Mouse (Mus musculus) liver, postnatal 0 days (tissue): ENCODE measurements around the gene Kdm5a. TPM values are rescaled to one million over a fixed set of nuclear protein-coding genes. Genes with fewer than 3 reads are reported as not detected.
A peak's percentile ranks its signal among the peaks of the same experiment; 100 is the strongest.

ENCODE experiments used
- ATAC-seq: fragments of 200-750 bp; cut with Nextera tagmentation; 2 replicates; pipeline ENCODE4 v1.8.0; 2017; ENCODE audit warnings: mild to moderate bottlenecking, moderate library complexity
- DNase-seq: peaks from one replicate; pipeline ENCODE4 v3.0.0-alpha.2; 2016
- H3K27ac ChIP-seq: fragments of 300-500 bp; sonication (generic); 2 replicates; pipeline ENCODE4 v1.5.1; 2014; ENCODE audit warnings: antibody characterized with exemption, moderate library complexity, mild to moderate bottlenecking, low read depth
- H3K27me3 ChIP-seq: fragments of 300-500 bp; sonication (generic); 2 replicates; pipeline ENCODE4 v1.6.1; 2014; ENCODE audit warnings: low read length, control low read depth, mixed read lengths; ENCODE audit not compliant: insufficient read depth
- H3K36me3 ChIP-seq: fragments of 300-500 bp; sonication (generic); replicated peaks from 2 replicates; pipeline ENCODE4 v1.6.1; 2014; ENCODE audit warnings: mild to moderate bottlenecking, control low read depth, low read length, moderate library complexity, mixed read lengths; ENCODE audit not compliant: insufficient read depth
- H3K4me1 ChIP-seq: fragments of 300-500 bp; sonication (generic); 2 replicates; pipeline ENCODE4 v1.6.1; 2014; ENCODE audit warnings: antibody characterized with exemption, mild to moderate bottlenecking, control low read depth; ENCODE audit not compliant: insufficient read depth
- H3K4me2 ChIP-seq: fragments of 300-500 bp; sonication (generic); 2 replicates; pipeline ENCODE4 v1.6.1; 2014; ENCODE audit warnings: low read depth, mild to moderate bottlenecking, low read length, moderate library complexity, mixed read lengths
- H3K4me3 ChIP-seq: fragments of 300-500 bp; sonication (generic); 2 replicates; pipeline ENCODE4 v1.5.1; 2014; ENCODE audit warnings: low read depth, low read length
- H3K9ac ChIP-seq: fragments of 300-500 bp; sonication (generic); replicated peaks from 2 replicates; pipeline ENCODE4 v1.6.1; 2014; ENCODE audit warnings: mild to moderate bottlenecking, moderate library complexity
- H3K9me3 ChIP-seq: fragments of 300-500 bp; sonication (generic); 2 replicates; pipeline ENCODE4 v1.6.1; 2016; ENCODE audit warnings: mild to moderate bottlenecking, control low read depth, low read length, mixed read lengths
- CTCF ChIP-seq: sonication (generic); IDR thresholded peaks from 2 replicates; pipeline ENCODE4 v1.5.1; 2016; ENCODE audit warnings: antibody characterized with exemption, low read depth
- EP300 ChIP-seq: IDR thresholded peaks from 2 replicates; pipeline ENCODE4 v1.6.1; 2016; ENCODE audit warnings: antibody characterized with exemption, low read depth, mild to moderate bottlenecking
- WGBS: fragments of 180-500 bp; shearing (Covaris S2); extraction: QIAGEN DNeasy Blood & Tissue Kit; methylation state at CpG from one replicate; pipeline ENCODE4 v1.1.7; 2014; ENCODE audit not compliant: insufficient replicate concordance; 5-methylcytosine and 5-hydroxymethylcytosine counted together
- polyA plus RNA-seq: library from polyadenylated mRNA; unstranded; fragments of >200 nt; fragmentation: Nextera tagmentation; extraction: Ambion mirVana; gene quantifications from 2 replicates; pipeline ENCODE4 v1.2.1, GENCODE M21; 2015

Kdm5a gene
- polyA plus RNA-seq, 1 experiment from 2014 or later = 16.9 TPM

DNA sequence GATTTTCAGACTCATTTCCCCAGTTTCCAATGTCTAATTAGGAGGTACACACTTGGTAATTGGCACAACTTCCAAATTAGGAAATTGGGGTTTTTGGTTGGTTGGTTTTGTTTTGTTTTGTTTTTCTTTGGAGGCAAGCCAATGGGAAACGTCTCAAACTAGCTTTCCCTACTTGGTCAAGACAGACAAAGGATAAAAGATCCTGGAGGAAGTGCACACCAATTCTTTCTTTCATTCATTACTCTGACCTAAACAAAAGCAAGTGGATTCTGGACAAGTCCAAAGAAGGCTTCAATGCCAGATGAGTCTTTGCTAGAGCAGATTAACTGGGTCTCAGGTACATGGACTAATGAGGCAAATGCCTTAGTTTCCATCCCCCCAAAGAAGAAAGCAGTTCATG is 19.9 kb upstream of the Kdm5a start:
- Histone ChIP-seq H3K36me3 (peaks cover 61% of the 10 kb centered on the region), H3K27ac (no peak overlapping the region), H3K27me3 (no peaks in the 10 kb centered on the region), H3K9me3 (no peaks in the 10 kb centered on the region), H3K4me1 (no peaks in the 10 kb centered on the region), H3K9ac (no peak overlapping the region), H3K4me3 (no peak overlapping the region), H3K4me2 (no peak overlapping the region)
- 67% methylated on average over 1 of the region's 1 CpGs for WGBS
- TF ChIP-seq EP300 = no peak
- no peak for TF ChIP-seq CTCF
- ATAC-seq (no peak), DNase-seq (no peak)

DNA sequence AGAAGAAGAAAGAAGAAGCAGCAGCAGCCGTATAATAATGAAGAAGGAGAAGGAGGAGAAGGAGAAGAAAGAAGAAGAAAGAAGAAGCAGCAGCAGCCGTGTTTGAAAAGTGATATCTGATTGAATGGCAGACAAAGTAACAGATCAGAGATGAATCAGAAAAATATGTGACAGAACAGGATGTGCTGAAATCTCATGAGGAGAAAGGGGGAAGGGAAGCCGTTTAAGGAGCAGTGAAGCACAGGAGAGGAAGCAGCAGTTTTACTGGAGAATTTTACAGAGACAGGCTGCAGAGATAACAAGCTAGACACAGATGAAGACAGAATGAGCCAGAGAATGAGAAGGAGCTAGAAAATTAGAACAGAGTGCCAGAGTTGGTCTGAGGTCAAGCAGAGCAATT is 14.9 kb upstream of the Kdm5a start:
- peaks cover 51% of the 10 kb centered on the region for H3K36me3 ChIP-seq
- ATAC-seq = no peak

DNA sequence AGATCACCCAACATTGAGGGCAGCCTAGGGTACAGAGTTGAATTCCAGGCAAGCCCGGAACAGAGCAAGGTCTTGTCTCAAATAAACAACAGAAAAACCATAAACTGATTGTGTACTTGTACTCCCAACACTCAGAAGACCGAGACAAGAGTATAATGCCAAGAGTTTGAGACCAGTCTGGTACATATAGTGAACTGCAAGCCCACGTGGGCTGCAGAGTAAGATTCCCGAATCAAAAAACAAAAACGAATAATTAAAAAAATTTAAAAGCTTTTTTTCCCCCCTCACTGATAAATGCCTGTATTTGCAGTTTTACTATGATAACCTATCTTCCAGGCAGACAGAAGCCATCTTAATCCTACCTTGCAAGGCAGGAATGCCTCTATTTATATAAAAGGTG is 7.4 kb upstream of the Kdm5a start:
- no peaks in the 10 kb centered on the region for H3K27me3 ChIP-seq
- H3K9me3 ChIP-seq = no peaks in the 10 kb centered on the region
- no peak for TF ChIP-seq CTCF
- TF ChIP-seq EP300 = no peak
- peaks cover 9% of the 10 kb centered on the region; the same call in 1 of the 2 replicates for H3K36me3 ChIP-seq
- H3K4me2 ChIP-seq = peak overlapping the region; percentile 68
- H3K4me1 ChIP-seq = peaks cover 10% of the 10 kb centered on the region; the same call in 1 of the 2 replicates
- ATAC-seq (no peak), DNase-seq (no peak)
- WGBS = 28% methylated on average over 5 of the region's 5 CpGs
- H3K27ac ChIP-seq = peak overlapping the region; percentile 91
- H3K9ac ChIP-seq = peak overlapping the region; percentile 73
- peak overlapping the region; percentile 51 for H3K4me3 ChIP-seq

More for the DNA sequence above, 14.9 kb upstream of the Kdm5a start:
- WGBS = 69% methylated on average over 3 of the region's 3 CpGs
- no peak for DNase-seq
- H3K9me3 ChIP-seq = no peaks in the 10 kb centered on the region
- H3K27me3 ChIP-seq = no peaks in the 10 kb centered on the region
- no peak overlapping the region for H3K4me2 ChIP-seq
- no peaks in the 10 kb centered on the region for H3K4me1 ChIP-seq
- TF ChIP-seq EP300 (no peak), CTCF (no peak)
- no peak overlapping the region for H3K9ac ChIP-seq
- no peak overlapping the region for H3K4me3 ChIP-seq
- no peak overlapping the region for H3K27ac ChIP-seq

DNA sequence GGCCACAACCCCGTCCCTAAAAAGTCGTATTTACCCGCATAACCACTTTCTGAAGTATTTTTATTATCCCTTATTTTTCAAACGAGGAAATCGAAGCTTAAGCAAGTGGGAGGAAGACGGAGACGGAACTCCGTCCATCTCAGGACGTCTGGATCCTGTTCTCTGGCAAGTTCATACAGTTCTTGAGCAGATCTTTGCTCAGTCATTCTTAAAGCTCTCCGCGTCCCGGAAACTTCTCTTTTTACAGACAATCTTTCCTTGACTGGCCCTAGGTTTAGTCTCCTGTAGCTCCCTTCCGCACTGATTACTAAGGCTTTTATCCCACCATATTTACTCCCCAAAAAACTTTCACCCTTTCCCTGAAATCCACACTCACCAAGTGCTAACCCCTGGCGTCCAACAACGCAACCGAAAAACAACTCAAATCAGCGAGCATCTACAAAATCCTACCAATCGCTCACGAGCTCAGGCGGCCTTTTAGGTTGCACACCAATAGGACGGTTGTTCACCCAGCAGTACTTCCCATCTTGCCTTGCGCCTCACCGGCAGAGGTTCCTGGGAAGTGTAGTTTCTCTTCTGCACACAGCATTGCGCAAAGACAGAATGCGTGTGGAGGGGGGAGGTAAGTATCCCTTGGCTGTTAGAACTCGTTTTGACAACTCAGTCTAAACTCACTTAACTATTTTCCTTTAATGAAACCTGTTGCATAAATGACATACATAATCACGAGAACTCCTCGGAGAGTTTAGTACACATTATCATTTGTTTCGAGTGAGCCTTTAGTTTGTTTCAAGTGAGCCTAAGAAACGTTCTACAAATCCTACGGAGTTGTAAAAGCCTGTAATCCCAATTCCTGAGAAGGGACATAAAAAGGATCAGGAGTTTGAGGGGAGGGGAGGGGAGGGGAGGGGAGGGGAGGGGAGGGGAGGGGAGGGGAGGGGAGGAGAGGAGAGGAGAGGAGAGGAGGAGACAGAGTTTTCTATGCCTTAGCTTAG is 6.7 kb upstream of the Kdm5a start:
- DNase-seq (peak; percentile 88), ATAC-seq (peak; percentile 99)
- TF ChIP-seq CTCF (peak; percentile 47; the same call in 1 of the 2 replicates), EP300 (no peak; the same call in none of the 2 replicates)
- Histone ChIP-seq H3K9me3 (no peaks in the 10 kb centered on the region), H3K36me3 (peaks cover 8% of the 10 kb centered on the region; the same call in 1 of the 2 replicates), H3K4me1 (peaks cover 10% of the 10 kb centered on the region; the same call in 1 of the 2 replicates), H3K9ac (peak overlapping the region; percentile 73), H3K4me3 (peak overlapping the region; percentile 51), H3K4me2 (peak overlapping the region; percentile 68), H3K27me3 (no peaks in the 10 kb centered on the region), H3K27ac (peak overlapping the region; percentile 91)
- under 1% methylated on average over 31 of the region's 31 CpGs for WGBS

DNA sequence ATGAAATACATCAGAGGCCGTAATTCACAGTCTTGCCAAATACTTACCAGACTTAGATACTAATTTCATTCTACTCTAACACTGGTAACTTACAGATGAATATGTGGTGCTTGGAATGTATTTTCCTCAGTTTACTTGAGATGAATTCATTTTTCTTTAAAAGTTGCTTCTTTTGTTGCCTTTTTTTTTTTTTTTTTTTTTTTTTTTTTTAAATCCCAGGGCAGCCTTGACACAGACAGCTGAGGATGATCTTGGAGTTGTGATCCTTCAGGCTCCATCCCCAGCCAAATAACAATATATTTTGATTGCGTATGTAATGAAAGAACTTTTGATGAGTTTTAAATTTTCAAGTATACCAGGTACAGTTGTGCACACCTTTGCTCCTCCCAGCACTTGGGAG is 1.8 kb upstream of the Kdm5a start:
- no peak overlapping the region for H3K9ac ChIP-seq
- H3K27me3 ChIP-seq = no peaks in the 10 kb centered on the region
- no peak overlapping the region for H3K4me3 ChIP-seq
- no peak for DNase-seq
- H3K36me3 ChIP-seq = peaks cover under 1% of the 10 kb centered on the region; the same call in 1 of the 2 replicates
- peaks cover 12% of the 10 kb centered on the region; the same call in 1 of the 2 replicates for H3K4me1 ChIP-seq
- no peak for ATAC-seq
- WGBS = 93% methylated on average over 2 of the region's 2 CpGs
- peak overlapping the region; percentile 52; the same call in 1 of the 2 replicates for H3K27ac ChIP-seq
- H3K9me3 ChIP-seq = no peaks in the 10 kb centered on the region
- no peak overlapping the region for H3K4me2 ChIP-seq
- TF ChIP-seq EP300 = no peak
- no peak for TF ChIP-seq CTCF
